Mouse (Mus musculus) stomach, postnatal 0 days (tissue): ENCODE data around the gene Senp6. TPM values are rescaled to one million over a fixed set of nuclear protein-coding genes. Genes with fewer than 3 reads are reported as not detected.
"Not testable (repeated sequence)": the region's sequence is repeated elsewhere in the genome, so short reads cannot be mapped to it uniquely, and the experiment has no call there.

Experiments
- ATAC-seq: fragments of 200-750 bp; cut with Nextera tagmentation; 2 replicates; pipeline ENCODE4 v1.8.0; 2017; ENCODE audit not compliant: low FRiP score, low TSS enrichment
- DNase-seq: peaks from one replicate; pipeline ENCODE4 v3.0.0-alpha.2; 2016; ENCODE audit warnings: low spot score
- H3K27ac ChIP-seq: fragments of 300-500 bp; sonication (generic); replicated peaks from 2 replicates; pipeline ENCODE4 v1.5.1; 2014; ENCODE audit warnings: mild to moderate bottlenecking, control low read depth
- H3K27me3 ChIP-seq: fragments of 300-500 bp; sonication (generic); 2 replicates; pipeline ENCODE4 v1.6.1; 2014; ENCODE audit warnings: low read length; ENCODE audit not compliant: control insufficient read depth, insufficient read depth
- H3K36me3 ChIP-seq: fragments of 300-500 bp; sonication (generic); 2 replicates; pipeline ENCODE4 v1.6.1; 2014; ENCODE audit warnings: low read length, mixed read lengths; ENCODE audit not compliant: control insufficient read depth, insufficient read depth
- H3K4me1 ChIP-seq: fragments of 300-500 bp; sonication (generic); replicated peaks from 2 replicates; pipeline ENCODE4 v1.6.1; 2014; ENCODE audit warnings: antibody characterized with exemption; ENCODE audit not compliant: control insufficient read depth, insufficient read depth
- H3K4me2 ChIP-seq: fragments of 300-500 bp; sonication (generic); replicated peaks from 2 replicates; pipeline ENCODE4 v1.6.1; 2014; ENCODE audit warnings: low read depth, mild to moderate bottlenecking, control low read depth, moderate library complexity
- H3K4me3 ChIP-seq: fragments of 300-500 bp; sonication (generic); 2 replicates; pipeline ENCODE4 v1.5.1; 2014; ENCODE audit warnings: low read depth, low read length, control low read depth
- H3K9ac ChIP-seq: fragments of 300-500 bp; sonication (generic); 2 replicates; pipeline ENCODE4 v1.6.1; 2014; ENCODE audit warnings: mild to moderate bottlenecking, low read length, control low read depth, mixed read lengths
- H3K9me3 ChIP-seq: fragments of 300-500 bp; sonication (generic); 2 replicates; pipeline ENCODE4 v1.6.1; 2016; ENCODE audit warnings: low read length; ENCODE audit not compliant: control insufficient read depth
- CTCF ChIP-seq: IDR thresholded peaks from 2 replicates; pipeline ENCODE4 v1.5.1; 2016; ENCODE audit warnings: antibody characterized with exemption, low read depth, mild to moderate bottlenecking, moderate library complexity
- EP300 ChIP-seq: optimal IDR thresholded peaks from 2 replicates; pipeline ENCODE3; 2016; ENCODE audit warnings: antibody characterized with exemption
- WGBS: fragments of 180-500 bp; shearing (Covaris S2); extraction: QIAGEN DNeasy Blood & Tissue Kit; methylation state at CpG from one replicate; pipeline ENCODE4 v1.1.7; 2014; 5-methylcytosine and 5-hydroxymethylcytosine counted together
- polyA plus RNA-seq: library from polyadenylated mRNA; unstranded; fragments of >200 nt; fragmentation: Nextera tagmentation; extraction: Ambion mirVana; gene quantifications from 2 replicates; pipeline ENCODE4 v1.2.1, GENCODE M21; 2015

Gene Senp6
- polyA plus RNA-seq, 1 experiment from 2014 or later, result 30.2 TPM

DNA sequence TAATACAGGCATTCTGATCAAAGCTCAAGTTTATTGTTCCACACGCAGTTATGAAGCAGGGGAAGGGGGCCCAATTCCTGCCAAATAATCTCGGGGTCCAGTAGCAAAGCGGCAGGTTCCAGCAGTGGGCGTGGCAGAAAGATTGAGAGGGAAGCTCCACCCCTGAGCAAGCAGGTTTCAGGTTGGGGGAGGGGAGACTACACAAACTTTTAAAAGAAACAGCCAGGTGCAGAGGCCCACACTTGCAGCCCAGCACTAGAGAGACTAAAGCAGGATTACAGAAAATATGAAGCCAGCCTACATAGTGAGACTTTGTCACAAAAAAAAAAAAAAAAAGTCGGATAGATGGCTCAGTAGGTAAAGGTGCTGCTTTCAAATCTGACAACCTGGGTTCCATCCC lies 13.8 kb upstream of the Senp6 start:
- Histone ChIP-seq H3K4me1 (no peaks in the 10 kb centered on the region), H3K36me3 (no peaks in the 10 kb centered on the region), H3K27ac (no peak overlapping the region), H3K4me3 (no peak overlapping the region), H3K27me3 (no peaks in the 10 kb centered on the region), H3K4me2 (no peak overlapping the region), H3K9ac (no peak overlapping the region), H3K9me3 (no peaks in the 10 kb centered on the region)
- TF ChIP-seq CTCF (no peak), EP300 (no peak)
- ATAC-seq, result no peak
- no peak for DNase-seq
- 74% methylated on average over 5 of the region's 5 CpGs for whole genome bisulfite sequencing

DNA sequence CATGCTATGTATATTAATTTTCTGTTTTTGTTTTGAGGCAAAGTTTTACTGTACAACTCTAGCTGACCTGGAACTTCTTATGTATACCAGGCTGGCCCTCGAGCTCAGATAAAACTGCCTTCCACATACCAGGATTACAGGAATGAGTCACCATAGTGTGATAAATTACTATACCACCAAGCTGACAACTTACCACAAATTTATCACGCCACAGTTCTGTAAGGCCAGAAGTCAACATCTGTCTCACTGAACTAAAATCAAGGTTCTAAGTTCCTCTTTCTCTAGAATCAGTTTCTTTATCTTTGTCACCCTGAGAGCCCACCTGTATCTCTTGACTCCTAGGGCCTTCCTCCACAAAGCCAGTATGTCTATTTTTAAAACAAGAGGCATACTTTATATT lies 9.0 kb upstream of the Senp6 start:
- DNase-seq, result no peak
- TF ChIP-seq EP300 (no peak), CTCF (no peak)
- ATAC-seq, result peak; percentile 54; the same call in 1 of the 2 replicates
- Histone ChIP-seq H3K9ac (no peak overlapping the region), H3K4me2 (no peak overlapping the region), H3K9me3 (no peaks in the 10 kb centered on the region), H3K27ac (no peak overlapping the region), H3K4me3 (no peak overlapping the region), H3K36me3 (no peaks in the 10 kb centered on the region), H3K4me1 (no peaks in the 10 kb centered on the region), H3K27me3 (no peaks in the 10 kb centered on the region)
- 34% methylated on average over 2 of the region's 2 CpGs for WGBS

DNA sequence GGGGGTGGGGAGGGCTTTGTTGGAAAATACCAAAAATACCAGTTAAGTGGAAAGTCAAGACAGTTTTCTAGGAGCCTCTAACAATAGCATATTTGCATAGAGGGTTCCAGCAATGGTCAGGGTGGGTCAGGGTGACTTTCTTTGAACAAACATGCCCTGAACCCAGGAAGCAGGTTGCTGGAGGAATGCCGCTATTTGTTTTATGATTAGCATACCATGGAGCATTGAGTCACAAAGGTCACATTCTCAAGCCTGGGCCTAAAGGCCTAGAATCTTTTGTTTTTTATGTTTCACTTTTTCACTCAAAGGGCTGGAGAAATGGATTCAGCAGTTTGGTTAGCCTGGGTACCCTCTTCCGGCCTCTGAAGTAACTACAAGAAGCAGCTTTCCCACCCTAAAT lies 1.2 kb upstream of the Senp6 start:
- not testable (repeated sequence) for H3K9me3 ChIP-seq, H3K9ac ChIP-seq, H3K27ac ChIP-seq, H3K36me3 ChIP-seq, H3K27me3 ChIP-seq, H3K4me3 ChIP-seq, ATAC-seq, H3K4me2 ChIP-seq, H3K4me1 ChIP-seq
- WGBS, result 65% methylated on average over 2 of the region's 2 CpGs
- peak; percentile 30 for DNase-seq

DNA sequence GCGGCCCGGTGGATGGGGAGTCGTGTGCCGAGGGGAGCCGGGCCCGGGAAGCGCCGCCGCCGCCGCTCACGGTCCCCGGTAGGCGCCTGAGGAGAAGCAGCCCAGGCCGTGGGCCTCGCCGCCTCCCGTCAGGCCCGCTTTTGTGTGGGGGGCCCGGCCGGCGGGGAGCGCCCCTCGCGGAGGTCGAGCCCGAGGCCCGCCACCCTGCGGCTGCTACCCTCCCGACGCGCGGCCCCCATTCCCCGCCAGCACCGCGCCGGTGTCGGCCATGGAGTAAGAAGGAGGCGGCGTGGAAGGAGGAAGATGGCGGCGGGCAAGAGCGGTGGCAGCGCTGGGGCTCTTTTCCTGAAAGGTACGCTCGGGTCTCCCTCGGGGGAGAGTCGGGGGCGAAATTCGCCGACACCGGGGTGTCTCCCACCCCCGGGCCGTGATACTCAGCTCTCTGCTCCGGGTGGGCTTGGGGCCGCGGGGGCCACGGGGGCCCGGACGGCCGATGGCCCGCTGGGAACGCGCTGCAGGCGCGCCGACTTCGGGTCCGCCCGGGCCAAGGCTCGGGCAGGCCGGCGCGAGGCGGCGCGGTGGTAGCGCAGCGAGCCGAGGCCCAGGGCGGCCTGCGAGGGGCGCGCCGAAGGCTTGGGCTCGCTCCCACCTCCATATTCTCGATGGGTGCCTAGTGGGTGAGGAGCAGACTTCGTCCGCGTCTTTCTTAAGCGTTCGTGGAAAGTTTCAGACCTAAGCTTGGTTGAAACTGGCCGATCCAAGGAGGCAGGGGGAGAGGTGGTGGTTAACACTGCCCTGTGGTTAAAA lies 721 bp downstream of the Senp6 start:
- WGBS, result under 1% methylated on average over 66 of the region's 93 CpGs
- DNase-seq (peak; percentile 75), ATAC-seq (peak; percentile 84)
- H3K4me2 ChIP-seq, result peak overlapping the region; percentile 68
- no peaks in the 10 kb centered on the region for H3K27me3 ChIP-seq
- peak overlapping the region; percentile 100 for H3K9ac ChIP-seq
- peak overlapping the region; percentile 99 for H3K27ac ChIP-seq
- H3K36me3 ChIP-seq, result no peaks in the 10 kb centered on the region
- no peak for TF ChIP-seq EP300
- no peak for TF ChIP-seq CTCF
- H3K9me3 ChIP-seq, result no peaks in the 10 kb centered on the region
- no peaks in the 10 kb centered on the region; the same call in 1 of the 2 replicates for H3K4me1 ChIP-seq
- peak overlapping the region; percentile 97 for H3K4me3 ChIP-seq

DNA sequence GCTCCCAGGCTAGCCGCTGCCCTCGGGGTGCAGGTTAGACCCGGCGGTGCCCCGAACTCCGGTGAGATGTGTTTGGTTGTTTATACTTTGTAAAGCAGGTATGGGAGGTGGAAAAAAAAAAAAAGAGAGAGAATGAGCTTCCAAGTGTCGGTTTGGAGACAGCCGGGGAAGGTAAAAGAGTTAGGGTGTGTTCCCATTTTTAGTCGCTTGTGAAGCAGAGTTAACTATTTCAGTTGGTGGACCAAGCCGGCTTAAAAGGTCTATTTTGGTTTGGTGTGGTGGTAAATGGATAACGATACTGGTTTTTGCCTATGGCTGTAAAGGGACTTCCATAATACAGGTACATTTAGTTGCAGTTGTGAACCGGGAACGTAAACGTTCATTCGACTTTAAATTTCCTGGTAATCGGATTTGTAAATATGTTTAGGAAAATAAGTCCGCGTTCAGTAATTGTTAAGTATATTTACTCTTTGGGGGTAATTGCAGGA lies 1.4 kb downstream of the Senp6 start:
- no peak for DNase-seq
- ATAC-seq, result no peak
- H3K9me3 ChIP-seq, result no peaks in the 10 kb centered on the region
- peak overlapping the region; percentile 68 for H3K4me2 ChIP-seq
- H3K27ac ChIP-seq, result peak overlapping the region; percentile 99
- H3K4me1 ChIP-seq, result no peaks in the 10 kb centered on the region; the same call in 1 of the 2 replicates
- H3K4me3 ChIP-seq, result peak overlapping the region; percentile 97
- TF ChIP-seq EP300, result no peak
- TF ChIP-seq CTCF, result no peak
- no peaks in the 10 kb centered on the region for H3K27me3 ChIP-seq
- H3K36me3 ChIP-seq, result no peaks in the 10 kb centered on the region
- H3K9ac ChIP-seq, result peak overlapping the region; percentile 100
- WGBS, result under 1% methylated on average over 18 of the region's 18 CpGs

DNA sequence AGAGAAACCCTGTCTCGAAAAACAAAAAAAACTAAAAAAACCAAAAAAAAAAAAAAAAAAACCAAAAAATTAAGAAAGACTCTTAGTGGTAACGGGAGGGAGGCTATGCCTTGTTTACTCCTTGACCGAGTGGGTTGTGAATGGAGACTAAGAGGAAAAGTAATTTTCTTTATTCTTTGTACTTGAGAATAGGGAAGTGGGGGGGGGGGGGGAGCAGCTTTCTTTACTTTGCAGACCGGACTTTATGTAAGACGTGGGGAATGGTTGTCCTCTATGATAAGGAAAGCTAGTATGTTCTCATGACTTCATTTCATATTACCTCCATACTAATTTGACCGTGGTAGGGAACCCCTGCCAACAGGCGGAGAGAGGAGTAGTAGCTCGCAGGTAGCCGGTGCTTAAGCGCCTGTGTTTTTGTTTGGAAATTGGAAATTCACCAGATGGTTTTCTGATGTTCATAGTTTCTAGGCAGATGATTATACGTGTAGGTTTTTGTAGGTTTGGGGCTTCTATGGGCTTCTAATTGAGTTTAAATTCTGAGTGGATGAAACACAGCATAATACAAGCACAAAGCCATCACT lies 2.1 kb downstream of the Senp6 start:
- Histone ChIP-seq H3K4me1 (peaks cover 4% of the 10 kb centered on the region; the same call in 1 of the 2 replicates), H3K36me3 (no peaks in the 10 kb centered on the region), H3K9ac (peak overlapping the region; percentile 100), H3K9me3 (no peaks in the 10 kb centered on the region), H3K27ac (no peak overlapping the region), H3K27me3 (no peaks in the 10 kb centered on the region), H3K4me3 (peak overlapping the region; percentile 97), H3K4me2 (peak overlapping the region; percentile 68)
- ATAC-seq (no peak), DNase-seq (peak; percentile 26)
- TF ChIP-seq CTCF (no peak), EP300 (no peak)
- 22% methylated on average over 11 of the region's 11 CpGs for WGBS
